Mouse (Mus musculus): Measurements from ENCODE around the gene Cdc25a. TPM values are rescaled to one million over a fixed set of nuclear protein-coding genes. Genes with fewer than 3 reads are reported as not detected.
A peak's percentile ranks its signal among the peaks of the same experiment; 100 is the strongest.

Cdc25a gene
- polyA plus RNA-seq, 1 experiment from 2014 or later, result 35.5 TPM

Small RNA genes within 50 kb of the gene (microRNA-seq; reads per million reads assigned to microRNA genes)
- gene Mir7089, result 3.0 reads per million, percentile 3 among the genes with 10 or more reads in this experiment

Other genes with a start within 250 kb of the Cdc25a start
- 0.16 and 0.18 TPM in 2 replicates for gene Fbxw24, start 249.5 kb upstream of the Cdc25a start, polyA plus RNA-seq (2016; fragmentation: Nextera tagmentation; extraction: Ambion mirVana)
- not detected in 2 replicates for gene Fbxw25, start 210.9 kb upstream of the Cdc25a start, polyA plus RNA-seq (2016; fragmentation: Nextera tagmentation; extraction: Ambion mirVana)
- gene Fbxw18, start 172.9 kb upstream of the Cdc25a start, polyA plus RNA-seq (2016; fragmentation: Nextera tagmentation; extraction: Ambion mirVana), result not detected in 2 replicates
- not detected in 2 replicates for gene Fbxw26, start 129.5 kb upstream of the Cdc25a start, polyA plus RNA-seq (2016; fragmentation: Nextera tagmentation; extraction: Ambion mirVana)
- not detected in 2 replicates for gene Fbxw27, start 84.9 kb upstream of the Cdc25a start, polyA plus RNA-seq (2016; fragmentation: Nextera tagmentation; extraction: Ambion mirVana)
- not detected in 2 replicates for gene Spink8, start 63.3 kb upstream of the Cdc25a start, polyA plus RNA-seq (2016; fragmentation: Nextera tagmentation; extraction: Ambion mirVana)
- gene Nme6, start 42.8 kb upstream of the Cdc25a start, polyA plus RNA-seq (2016; fragmentation: Nextera tagmentation; extraction: Ambion mirVana), result 60.4 and 68.7 TPM in 2 replicates
- 1.9 and 2.0 TPM in 2 replicates for gene Camp, start 26.0 kb upstream of the Cdc25a start, polyA plus RNA-seq (2016; fragmentation: Nextera tagmentation; extraction: Ambion mirVana)
- 137 and 164 TPM in 2 replicates for gene Map4, start 55.9 kb downstream of the Cdc25a start, polyA plus RNA-seq (2016; fragmentation: Nextera tagmentation; extraction: Ambion mirVana)
- gene Smarcc1, start 242.1 kb downstream of the Cdc25a start, polyA plus RNA-seq (2016; fragmentation: Nextera tagmentation; extraction: Ambion mirVana), result 211 and 225 TPM in 2 replicates
- gene Dhx30, start 242.3 kb downstream of the Cdc25a start, polyA plus RNA-seq (2016; fragmentation: Nextera tagmentation; extraction: Ambion mirVana), result 203 and 206 TPM in 2 replicates

Data from hindbrain, embryonic 12.5 days (tissue).